Mouse (Mus musculus): ENCODE data around the gene Stmn3. TPM values are rescaled to one million over a fixed set of nuclear protein-coding genes. Genes with fewer than 3 reads are reported as not detected.
"Not testable (repeated sequence)": the region's sequence is repeated elsewhere in the genome, so short reads cannot be mapped to it uniquely, and the experiment has no call there.

The Stmn3 gene
- polyA plus RNA-seq, 1 experiment from 2014 or later, result 1,443 TPM

GRCm38 (mm10) chr2:181313344-181314079, 788 bp downstream of the Stmn3 start:
- peaks cover 31% of the 10 kb centered on the region for H3K4me1 ChIP-seq
- ATAC-seq (replicated peaks), result peak; percentile 76
- H3K36me3 ChIP-seq (replicated peaks), result peaks cover 6% of the 10 kb centered on the region; the same call in 1 of the 2 replicates
- peak overlapping the region; percentile 80 for H3K4me2 ChIP-seq
- H3K9ac ChIP-seq, result peak overlapping the region; percentile 99
- WGBS, result under 1% methylated on average over 35 of the region's 35 CpGs
- no peaks in the 10 kb centered on the region for H3K9me3 ChIP-seq
- H3K4me3 ChIP-seq, result peak overlapping the region; percentile 97
- H3K27ac ChIP-seq, result peak overlapping the region; percentile 97
- no peaks in the 10 kb centered on the region for H3K27me3 ChIP-seq (replicated peaks)

GRCm38 (mm10) chr2:181313006-181313343, 1.3 kb downstream of the Stmn3 start:
- Histone ChIP-seq H3K4me2 (peak overlapping the region; percentile 80), H3K27me3 (replicated peaks) (no peaks in the 10 kb centered on the region), H3K27ac (peak overlapping the region; percentile 97), H3K4me3 (peak overlapping the region; percentile 97), H3K9me3 (no peaks in the 10 kb centered on the region), H3K9ac (peak overlapping the region; percentile 99), H3K36me3 (replicated peaks) (peaks cover 11% of the 10 kb centered on the region; the same call in 1 of the 2 replicates), H3K4me1 (peaks cover 31% of the 10 kb centered on the region)
- ATAC-seq (replicated peaks), result no peak
- 14% methylated on average over 5 of the region's 5 CpGs for WGBS

GRCm38 (mm10) chr2:181312435-181312834, 1.9 kb downstream of the Stmn3 start:
- WGBS, result 57% methylated on average over 3 of the region's 3 CpGs
- Histone ChIP-seq H3K4me2 (peak overlapping the region; percentile 80), H3K27ac (peak overlapping the region; percentile 97)

GRCm38 (mm10) chr2:181307144-181307804, 7.0 kb downstream of the Stmn3 start:
- Histone ChIP-seq H3K4me2 (no peak overlapping the region), H3K4me1 (peaks cover 17% of the 10 kb centered on the region)

More at GRCm38 (mm10) chr2:181312435-181312834, 1.9 kb downstream of the Stmn3 start:
- Histone ChIP-seq H3K4me3 (peak overlapping the region; percentile 97), H3K9ac (peak overlapping the region; percentile 99), H3K9me3 (no peaks in the 10 kb centered on the region), H3K36me3 (replicated peaks) (peaks cover 15% of the 10 kb centered on the region), H3K27me3 (replicated peaks) (no peaks in the 10 kb centered on the region), H3K4me1 (peaks cover 31% of the 10 kb centered on the region)
- ATAC-seq (replicated peaks), result no peak

GRCm38 (mm10) chr2:181304944-181305343, 9.4 kb downstream of the Stmn3 start:
- Histone ChIP-seq H3K4me3 (no peak overlapping the region), H3K4me1 (no peaks in the 10 kb centered on the region; the same call in 1 of the 2 replicates), H3K36me3 (replicated peaks) (peaks cover 26% of the 10 kb centered on the region), H3K9ac (no peak overlapping the region), H3K27me3 (replicated peaks) (no peaks in the 10 kb centered on the region), H3K27ac (no peak overlapping the region), H3K4me2 (no peak overlapping the region), H3K9me3 (no peaks in the 10 kb centered on the region)
- 89% methylated on average over 1 of the region's 1 CpGs for WGBS
- no peak for ATAC-seq (replicated peaks)

More at GRCm38 (mm10) chr2:181307144-181307804, 7.0 kb downstream of the Stmn3 start:
- 10% methylated on average over 30 of the region's 30 CpGs for WGBS
- Histone ChIP-seq H3K9me3 (no peaks in the 10 kb centered on the region), H3K27me3 (replicated peaks) (no peaks in the 10 kb centered on the region), H3K27ac (0 out of 2 replicates have a peak overlapping the region, but pooled peaks have one; percentile 9), H3K36me3 (replicated peaks) (peaks cover 26% of the 10 kb centered on the region), H3K4me3 (no peak overlapping the region), H3K9ac (no peak overlapping the region)
- peak; percentile 50 for ATAC-seq (replicated peaks)

GRCm38 (mm10) chr2:181302041-181302440, 12.3 kb downstream of the Stmn3 start:
- Histone ChIP-seq H3K36me3 (replicated peaks) (peaks cover 11% of the 10 kb centered on the region), H3K4me2 (no peak overlapping the region), H3K4me3 (no peak overlapping the region), H3K9ac (no peak overlapping the region), H3K27ac (no peak overlapping the region), H3K9me3 (no peaks in the 10 kb centered on the region), H3K4me1 (no peaks in the 10 kb centered on the region; the same call in 1 of the 2 replicates), H3K27me3 (replicated peaks) (no peaks in the 10 kb centered on the region)
- WGBS, result 28% methylated on average over 3 of the region's 3 CpGs
- no peak for ATAC-seq (replicated peaks)

- H3K4me2 ChIP-seq, result no peak overlapping the region
- H3K36me3 ChIP-seq (replicated peaks), result no peaks in the 10 kb centered on the region
- ATAC-seq (replicated peaks), result no peak
- H3K27me3 ChIP-seq (replicated peaks), result no peaks in the 10 kb centered on the region
- no peak overlapping the region for H3K9ac ChIP-seq
- no peak overlapping the region for H3K27ac ChIP-seq
- 94% methylated on average over 1 of the region's 1 CpGs for WGBS
- H3K4me3 ChIP-seq, result no peak overlapping the region
- peaks cover 24% of the 10 kb centered on the region for H3K4me1 ChIP-seq
- H3K9me3 ChIP-seq, result no peaks in the 10 kb centered on the region
Observed at GRCm38 (mm10) chr2:181290937-181291336, 23.4 kb downstream of the Stmn3 start.

GRCm38 (mm10) chr2:181288691-181289090, 25.6 kb downstream of the Stmn3 start:
- Histone ChIP-seq H3K27me3 (replicated peaks) (no peaks in the 10 kb centered on the region), H3K4me1 (peaks cover 24% of the 10 kb centered on the region), H3K9ac (no peak overlapping the region; the same call in 1 of the 2 replicates), H3K4me3 (peak overlapping the region; percentile 79), H3K36me3 (replicated peaks) (no peaks in the 10 kb centered on the region), H3K4me2 (peak overlapping the region; percentile 51), H3K9me3 (no peaks in the 10 kb centered on the region), H3K27ac (no peak overlapping the region)
- no peak for ATAC-seq (replicated peaks)
- WGBS, result 90% methylated on average over 3 of the region's 3 CpGs

- H3K9ac ChIP-seq, result peak within 1 kb of the TSS; percentile 92
- WGBS, result 3% methylated on average over 32 of the region's 38 CpGs
- H3K9me3 ChIP-seq; H3K27me3 ChIP-seq (replicated peaks); H3K36me3 ChIP-seq (replicated peaks): not testable (repeated sequence)
- peak within 1 kb of the TSS; percentile 98 for H3K27ac ChIP-seq
- H3K4me2 ChIP-seq, result peak within 1 kb of the TSS; percentile 61
- ATAC-seq (replicated peaks), result peak; percentile 96
- peak within 1 kb of the TSS; percentile 79 for H3K4me3 ChIP-seq
- H3K4me1 ChIP-seq, result peaks cover 24% of the 10 kb centered on the region
Observed at GRCm38 (mm10) chr2:181287958-181288350, 26.3 kb downstream of the Stmn3 start, which contains the start of gene Gmeb2. TSS of gene Gmeb2 (minus strand) at chr2:181288035.

GRCm38 (mm10) chr2:181287338-181287957, 26.9 kb downstream of the Stmn3 start:
- peak overlapping the region; percentile 79 for H3K4me3 ChIP-seq
- under 1% methylated on average over 35 of the region's 71 CpGs for WGBS
- H3K4me2 ChIP-seq, result peak overlapping the region; percentile 61

GRCm38 (mm10) chr2:181286629-181287337, 27.5 kb downstream of the Stmn3 start:
- Histone ChIP-seq H3K9ac (peak overlapping the region; percentile 92), H3K27ac (peak overlapping the region; percentile 98), H3K36me3 (replicated peaks) (no peaks in the 10 kb centered on the region; the same call in 1 of the 2 replicates), H3K4me2 (peak overlapping the region; percentile 61), H3K9me3 (no peaks in the 10 kb centered on the region), H3K4me3 (peak overlapping the region; percentile 79), H3K4me1 (peaks cover 24% of the 10 kb centered on the region), H3K27me3 (replicated peaks) (no peaks in the 10 kb centered on the region)
- 57% methylated on average over 6 of the region's 6 CpGs for WGBS
- ATAC-seq (replicated peaks), result no peak

More at GRCm38 (mm10) chr2:181287338-181287957, 26.9 kb downstream of the Stmn3 start:
- no peaks in the 10 kb centered on the region for H3K27me3 ChIP-seq (replicated peaks)
- no peaks in the 10 kb centered on the region for H3K9me3 ChIP-seq
- no peaks in the 10 kb centered on the region; the same call in 1 of the 2 replicates for H3K36me3 ChIP-seq (replicated peaks)
- peak; percentile 86 for ATAC-seq (replicated peaks)
- H3K27ac ChIP-seq, result peak overlapping the region; percentile 98
- H3K9ac ChIP-seq, result peak overlapping the region; percentile 92
- H3K4me1 ChIP-seq, result peaks cover 24% of the 10 kb centered on the region

All from midbrain, embryonic 15.5 days (tissue).